Mouse (Mus musculus): ENCODE measurements at regions not wholly inside any gene's neighbourhood (a gene's known extent, or its start where the extent isn't known, plus 50 kb on each side); places are given as distances from the start of the nearest gene placed in this dataset.

DNA sequence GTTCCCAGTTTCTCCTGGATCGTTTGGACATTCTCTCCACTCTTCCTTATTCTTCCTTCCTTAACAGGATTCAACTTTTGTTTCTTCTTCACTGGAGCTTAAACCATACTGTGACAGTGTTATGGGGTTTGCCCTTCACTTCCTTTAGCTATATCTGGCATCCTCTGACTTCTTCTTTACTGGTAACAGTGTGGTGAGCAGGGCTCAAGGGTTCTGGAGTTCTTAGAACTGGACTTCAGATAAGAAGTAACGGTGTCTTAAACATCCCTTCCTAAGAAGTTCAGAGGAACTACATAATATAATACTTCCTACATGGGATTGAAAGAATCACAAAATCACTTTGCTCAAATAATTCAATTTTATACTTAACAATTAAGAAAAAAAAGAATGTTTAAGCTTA is 237.5 kb upstream of the Cited2 start:
- TF ChIP-seq CTCF (IDR thresholded peaks at IDR 0.05; ENCODE audit: low read depth, low read length) (no peak), EP300 (IDR thresholded peaks at IDR 0.05; ENCODE audit: insufficient read depth, low read depth, low read length) (no peak), POLR2A (IDR thresholded peaks at IDR 0.05; ENCODE audit: insufficient read depth, low read length) (no peak)

Measured in ES-Bruce4 (cell line).